ENCODE assay signal across 9 mouse cellular contexts in the genomic region with DNA sequence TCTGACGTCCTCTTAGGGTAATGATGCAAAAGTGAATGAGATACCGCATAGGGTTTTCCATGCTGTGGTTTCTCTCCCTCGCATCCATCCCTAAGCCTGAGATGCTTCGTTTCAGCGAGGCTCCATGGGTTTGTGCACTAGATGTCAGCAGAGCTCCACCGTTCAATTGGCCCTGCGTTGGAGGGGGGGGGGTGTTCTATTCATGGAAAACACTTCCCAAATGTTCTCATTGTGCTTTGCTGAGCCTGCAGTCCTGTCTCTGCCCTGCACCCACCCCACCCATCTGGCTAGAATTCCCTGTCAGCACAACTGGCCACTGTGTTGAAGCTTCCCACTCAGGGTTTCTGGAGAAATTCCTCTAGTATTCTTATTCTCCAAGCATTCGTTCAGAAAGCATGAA.
DNase-seq lines count a peak whose midpoint lies in the region; ATAC-seq and TF ChIP-seq lines count a peak whose summit lies in the region.
"Had no signal": no experiment of that assay in that cellular context is flagged by ENCODE, and none has a peak within 500 bp of the region (broad histone marks: within the 10 kb centered on the region; RNA-seq: fewer than 3 reads in every experiment).

No protein-coding gene starts in this region.

- H3K4me2 ChIP-seq in intestine, postnatal 0 days (replicated peaks; ENCODE audit: low read depth), result no peak overlapping the region
- H3K4me2 ChIP-seq in midbrain, embryonic 14.5 days (ENCODE audit: low read length), result no peak overlapping the region
- no peak overlapping the region for H3K4me2 ChIP-seq in stomach, postnatal 0 days (replicated peaks; ENCODE audit: low read depth)
- H3K4me2 ChIP-seq: neural tube, embryonic 12.5 days had no signal

- H3K4me1 ChIP-seq in cortical plate, adult 2 months (ENCODE audit: control insufficient read depth, insufficient read depth, low read length), result no peaks in the 10 kb centered on the region
- H3K4me1 ChIP-seq in intestine, postnatal 0 days (replicated peaks; ENCODE audit: control insufficient read depth, insufficient read depth, low read length), result no peaks in the 10 kb centered on the region
- no peaks in the 10 kb centered on the region for H3K4me1 ChIP-seq in midbrain, embryonic 14.5 days (ENCODE audit: control insufficient read depth, insufficient read depth, low read length)
- H3K4me1 ChIP-seq in stomach, postnatal 0 days (replicated peaks; ENCODE audit: control insufficient read depth, insufficient read depth), result no peaks in the 10 kb centered on the region
- H3K4me1 ChIP-seq: neural tube, embryonic 12.5 days had no signal

- peak; percentile 69 for DNase-seq in adipocyte (ENCODE audit: low spot score)
- DNase-seq in gastrocnemius, postnatal 10 days, result peak; percentile 56
- DNase-seq in left cerebral cortex, postnatal 10 days (ENCODE audit: extremely low spot score in 1 of 2, low spot score in 2 of 2), result peak; percentile 57 to 76
- DNase-seq in midbrain, embryonic 14.5 days, result peak; percentile 77
- DNase-seq in stomach, postnatal 0 days (ENCODE audit: low spot score), result peak; percentile 60
- DNase-seq in thymus, postnatal 36 days, result no peak

- H3K9ac ChIP-seq in intestine, postnatal 0 days (ENCODE audit: low read depth, low read length), result no peak overlapping the region
- H3K9ac ChIP-seq in midbrain, embryonic 14.5 days (replicated peaks; ENCODE audit: low read length), result no peak overlapping the region
- H3K9ac ChIP-seq in stomach, postnatal 0 days (ENCODE audit: low read length), result no peak overlapping the region
- H3K9ac ChIP-seq: neural tube, embryonic 12.5 days had no signal

- 35% methylated on average over 8 of the region's 8 CpGs for WGBS in intestine, postnatal 0 days
- 20% methylated on average over 8 of the region's 8 CpGs for WGBS in midbrain, embryonic 14.5 days
- WGBS in stomach, postnatal 0 days, result 19% methylated on average over 8 of the region's 8 CpGs

- TF ChIP-seq CTCF in cortical plate, adult 2 months (IDR thresholded peaks at IDR 0.05; ENCODE audit: extremely low read depth, insufficient read depth, low read length), result peak; percentile 94
- TF ChIP-seq CTCF in intestine, postnatal 0 days (IDR thresholded peaks at IDR 0.05; ENCODE audit: low read depth), result peak; percentile 84
- TF ChIP-seq CTCF in stomach, postnatal 0 days (IDR thresholded peaks at IDR 0.05; ENCODE audit: low read depth), result peak; percentile 93

- no peak for TF ChIP-seq POLR2A in cortical plate, adult 2 months (IDR thresholded peaks at IDR 0.05; ENCODE audit: extremely low read depth, insufficient read depth, low read length)

- no peak overlapping the region for H3K27ac ChIP-seq in cortical plate, adult 2 months (ENCODE audit: insufficient read depth, low read length)
- no peak overlapping the region for H3K27ac ChIP-seq in intestine, postnatal 0 days (ENCODE audit: low read depth, low read length)
- no peak overlapping the region for H3K27ac ChIP-seq in midbrain, embryonic 14.5 days (replicated peaks; ENCODE audit: low read depth, low read length)
- no peak overlapping the region for H3K27ac ChIP-seq in stomach, postnatal 0 days (replicated peaks)
- H3K27ac ChIP-seq: neural tube, embryonic 12.5 days had no signal

- no peaks in the 10 kb centered on the region for H3K36me3 ChIP-seq in intestine, postnatal 0 days (ENCODE audit: control insufficient read depth, insufficient read depth)
- no peaks in the 10 kb centered on the region for H3K36me3 ChIP-seq in midbrain, embryonic 14.5 days (ENCODE audit: control insufficient read depth, insufficient read depth, low read length)
- H3K36me3 ChIP-seq in stomach, postnatal 0 days (ENCODE audit: control insufficient read depth, insufficient read depth, low read length), result no peaks in the 10 kb centered on the region
- H3K36me3 ChIP-seq: neural tube, embryonic 12.5 days had no signal

- no peak for ATAC-seq in intestine, postnatal 0 days
- ATAC-seq in midbrain, embryonic 14.5 days (ENCODE audit: low FRiP score, low TSS enrichment), result no peak
- ATAC-seq in stomach, postnatal 0 days (ENCODE audit: low FRiP score, low TSS enrichment), result peak; percentile 80; the same call in 1 of the 2 replicates

- no peak overlapping the region for H3K4me3 ChIP-seq in cortical plate, adult 2 months (ENCODE audit: insufficient read depth, low read length)
- no peak overlapping the region for H3K4me3 ChIP-seq in intestine, postnatal 0 days (ENCODE audit: low read depth, low read length)
- H3K4me3 ChIP-seq in midbrain, embryonic 14.5 days (replicated peaks; ENCODE audit: low read depth, low read length), result no peak overlapping the region
- no peak overlapping the region for H3K4me3 ChIP-seq in stomach, postnatal 0 days (ENCODE audit: low read depth, low read length)
- H3K4me3 ChIP-seq: neural tube, embryonic 12.5 days had no signal

- H3K27me3 ChIP-seq in intestine, postnatal 0 days (replicated peaks; ENCODE audit: control insufficient read depth, insufficient read depth, low read length), result no peaks in the 10 kb centered on the region
- H3K27me3 ChIP-seq in midbrain, embryonic 14.5 days (ENCODE audit: control insufficient read depth, insufficient read depth, low read length), result no peaks in the 10 kb centered on the region
- no peaks in the 10 kb centered on the region for H3K27me3 ChIP-seq in stomach, postnatal 0 days (ENCODE audit: control insufficient read depth, insufficient read depth, low read length)
- H3K27me3 ChIP-seq: neural tube, embryonic 12.5 days had no signal

- intact Hi-C loops in left cerebral cortex, postnatal 10 days (cut with DNase I), result loop anchor here (5.0 to 10.0 kb wide), 2 partner anchors 523 to 1396 kb away; no protein-coding TSS in a partner anchor

- H3K9me3 ChIP-seq in intestine, postnatal 0 days (ENCODE audit: control insufficient read depth), result no peaks in the 10 kb centered on the region
- H3K9me3 ChIP-seq in midbrain, embryonic 14.5 days (ENCODE audit: control insufficient read depth, low read length), result no peaks in the 10 kb centered on the region
- H3K9me3 ChIP-seq in stomach, postnatal 0 days (ENCODE audit: control insufficient read depth, low read length), result no peaks in the 10 kb centered on the region
- H3K9me3 ChIP-seq: neural tube, embryonic 12.5 days had no signal

- TF ChIP-seq EP300 in stomach, postnatal 0 days (optimal IDR thresholded peaks at IDR 0.05), result no peak

Comparison
In these comparisons a context has a peak if more than half of its experiments do, and no peak if none do; other contexts are left out.
1. DNase-seq: peak in adipocyte (single experiment), gastrocnemius, postnatal 10 days (single experiment), left cerebral cortex, postnatal 10 days (2 of 2), midbrain, embryonic 14.5 days (single experiment) and stomach, postnatal 0 days (single experiment); none in thymus, postnatal 36 days (0 of 2).
2. Peak in every context shown above with its lines, with median percentiles within 50 percentile points of each other: CTCF ChIP-seq.